Mouse (Mus musculus): ENCODE data around the gene Rsu1.

DNA sequence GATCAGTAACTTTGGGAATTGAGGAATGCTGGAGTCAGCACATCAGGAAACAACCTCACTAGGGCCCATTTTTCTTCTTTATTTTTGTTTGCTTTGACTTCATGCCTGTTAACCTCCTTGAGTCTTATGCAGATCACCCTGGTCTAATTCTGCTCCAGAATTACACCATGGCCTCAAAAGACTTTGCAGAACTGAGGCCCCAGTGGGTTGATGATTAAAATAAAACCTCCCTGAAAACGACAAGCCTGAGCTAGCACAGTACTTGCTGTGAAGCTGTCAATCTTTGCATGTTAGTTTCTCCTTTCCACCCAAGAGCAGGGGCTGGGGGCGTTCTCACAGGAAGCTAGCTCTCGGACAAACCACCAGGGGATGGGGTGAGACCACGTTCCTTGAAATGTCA, 164.7 kb downstream of the Rsu1 start:
- TF ChIP-seq CTCF (IDR thresholded peaks at IDR 0.05) (no peak), EP300 (IDR thresholded peaks at IDR 0.05; ENCODE audit: insufficient read depth, low read depth, low read length) (no peak)
